8 mouse cellular contexts compared by ENCODE assay signal in the genomic region with DNA sequence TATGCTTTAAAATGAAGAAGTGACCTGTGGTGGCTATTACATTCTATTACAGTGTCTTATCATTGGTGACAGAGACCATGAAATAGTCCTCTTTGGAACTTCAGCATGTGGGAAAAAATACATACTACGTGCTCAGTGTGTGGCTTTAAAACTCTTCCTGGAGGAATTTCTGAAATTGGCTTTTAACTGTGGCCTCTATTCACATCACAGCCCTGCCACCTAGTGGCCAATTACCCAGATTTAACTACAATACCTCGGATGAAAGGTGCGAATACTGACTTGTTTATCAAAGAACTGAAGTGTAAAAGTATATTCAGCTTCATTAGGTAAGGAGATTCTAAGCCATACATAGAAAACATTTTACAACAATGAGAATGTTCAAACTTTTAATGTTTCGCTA. TPM values are rescaled to one million over a fixed set of nuclear protein-coding genes. Genes with fewer than 3 reads are reported as not detected.
DNase-seq lines count a peak whose midpoint lies in the region; ATAC-seq lines count a peak whose summit lies in the region.

No protein-coding gene starts in this region.

- WGBS in midbrain, embryonic 10.5 days = 18% methylated on average over 4 of the region's 4 CpGs
- WGBS in midbrain, embryonic 16.5 days = 13% methylated on average over 4 of the region's 4 CpGs

- H3K9me3 ChIP-seq in midbrain, embryonic 10.5 days (replicated peaks) = no peaks in the 10 kb centered on the region
- no peaks in the 10 kb centered on the region for H3K9me3 ChIP-seq in midbrain, embryonic 16.5 days (replicated peaks; ENCODE audit: control insufficient read depth, low read length, poor library complexity, severe bottlenecking)

- H3K27me3 ChIP-seq in midbrain, embryonic 10.5 days (ENCODE audit: low read depth, poor library complexity, severe bottlenecking) = no peaks in the 10 kb centered on the region
- H3K27me3 ChIP-seq in midbrain, embryonic 16.5 days (ENCODE audit: control insufficient read depth, insufficient read depth, low read depth, low read length) = no peaks in the 10 kb centered on the region

- no peak overlapping the region for H3K9ac ChIP-seq in midbrain, embryonic 16.5 days (ENCODE audit: low read depth, low read length)

- no peaks in the 10 kb centered on the region for H3K4me1 ChIP-seq in midbrain, embryonic 10.5 days
- no peaks in the 10 kb centered on the region for H3K4me1 ChIP-seq in midbrain, embryonic 16.5 days (ENCODE audit: control insufficient read depth, insufficient read depth, low read length)

- no peaks in the 10 kb centered on the region for H3K36me3 ChIP-seq in midbrain, embryonic 10.5 days
- no peaks in the 10 kb centered on the region for H3K36me3 ChIP-seq in midbrain, embryonic 16.5 days (ENCODE audit: control insufficient read depth, insufficient read depth, low read length)

- peak; percentile 20 for DNase-seq in midbrain, embryonic 10.5 days (ENCODE audit: low spot score)
- peak; percentile 6 for DNase-seq in T-cell, adult 2 months (ENCODE audit: low spot score)
- DNase-seq in cerebellum, postnatal 25 days = peak; percentile 42 to 79
- peak; percentile 44 to 66 for DNase-seq in heart, postnatal 10 days
- DNase-seq in layer of hippocampus, postnatal 10 days (ENCODE audit: low spot score in 2 of 2) = peak; percentile 72 to 82
- peak; percentile 63 for DNase-seq in mesoderm, embryonic 11.5 days (ENCODE audit: low read depth, low spot score)
- peak; percentile 52 for DNase-seq in thymus, postnatal 4 days

- no peak for ATAC-seq in midbrain, embryonic 16.5 days

- H3K4me3 ChIP-seq in midbrain, embryonic 10.5 days = no peak overlapping the region
- H3K4me3 ChIP-seq in midbrain, embryonic 16.5 days (ENCODE audit: low read depth, low read length) = no peak overlapping the region

- no peak overlapping the region for H3K27ac ChIP-seq in midbrain, embryonic 10.5 days (replicated peaks)
- no peak overlapping the region for H3K27ac ChIP-seq in midbrain, embryonic 16.5 days (ENCODE audit: low read length)

- no peak overlapping the region for H3K4me2 ChIP-seq in midbrain, embryonic 16.5 days (ENCODE audit: low read length)

- intact Hi-C loops in heart, postnatal 10 days (cut with DNase I) = loop anchor here (1.0 kb wide), 1 partner anchor 418 kb away; no protein-coding TSS in a partner anchor

RNA-seq across cellular contexts. Expression of gene Lsm8, which starts 29.0 kb away (rescaled TPM):
- polyA plus RNA-seq in midbrain, embryonic 10.5 days (2016; fragmentation: Nextera tagmentation; extraction: Ambion mirVana) = 221 and 234 TPM in 2 replicates
- polyA plus RNA-seq in midbrain, embryonic 16.5 days (2015; fragmentation: Nextera tagmentation; extraction: Ambion mirVana) = 94.1 and 97.6 TPM in 2 replicates
- 10 to 100 TPM; 31.9 to 35.5 TPM for total RNA-seq in heart, postnatal 10 days (2021)
- 10 to 100 TPM; 51.2 to 56.5 TPM for total RNA-seq in layer of hippocampus, postnatal 10 days (2021)

RNA-seq across cellular contexts. Expression of gene Ankrd7, which starts 46.8 kb away (rescaled TPM):
- polyA plus RNA-seq in midbrain, embryonic 10.5 days (2016; fragmentation: Nextera tagmentation; extraction: Ambion mirVana) = 0.38 and 0.45 TPM in 2 replicates
- polyA plus RNA-seq in midbrain, embryonic 16.5 days (2015; fragmentation: Nextera tagmentation; extraction: Ambion mirVana) = not detected in 2 replicates
- not detected for total RNA-seq in heart, postnatal 10 days (2021)
- not detected for total RNA-seq in layer of hippocampus, postnatal 10 days (2021)

Comparison
In these comparisons a context has a peak if more than half of its experiments do, and no peak if none do; other contexts are left out.
1. DNase-seq: peak in every context shown above with its lines; median percentile 77 in layer of hippocampus, postnatal 10 days; 63 in mesoderm, embryonic 11.5 days; 60 in cerebellum, postnatal 25 days; 55 in heart, postnatal 10 days; 52 in thymus, postnatal 4 days; 20 in midbrain, embryonic 10.5 days; 6 in T-cell, adult 2 months.